Mouse (Mus musculus): ENCODE measurements around the gene Ubap1. TPM values are rescaled to one million over a fixed set of nuclear protein-coding genes. Genes with fewer than 3 reads are reported as not detected.
A peak's percentile ranks its signal among the peaks of the same experiment; 100 is the strongest.

Gene Ubap1
- polyA plus RNA-seq (2016; fragmentation: Nextera tagmentation; extraction: Ambion mirVana) = 78.1 and 88.0 TPM in 2 replicates

- H3K9me3 ChIP-seq (replicated peaks) = no peaks in the 10 kb centered on the region
- H3K4me2 ChIP-seq (replicated peaks) = peak within 1 kb of the TSS; percentile 61
- H3K4me3 ChIP-seq = peak within 1 kb of the TSS; percentile 76
- H3K27ac ChIP-seq = peak within 1 kb of the TSS; percentile 97
- WGBS = under 1% methylated on average over 30 of the region's 31 CpGs
- 0 out of 2 replicates have a peak, but pooled peaks cover 3% of the 10 kb centered on the region for H3K36me3 ChIP-seq
- ATAC-seq (ENCODE audit: low FRiP score) = peak; percentile 98
- no peaks in the 10 kb centered on the region for H3K27me3 ChIP-seq
- H3K4me1 ChIP-seq = peaks cover 10% of the 10 kb centered on the region
- H3K9ac ChIP-seq = peak within 1 kb of the TSS; percentile 85
These were observed at the start of gene Ubap1 for GRCm38 (mm10) chr4:41348584-41349198. TSS of gene Ubap1 (plus strand) at chr4:41348996.

GRCm38 (mm10) chr4:41303671-41304070, 45.1 kb upstream of the Ubap1 start:
- no peak for ATAC-seq (ENCODE audit: low FRiP score)
- WGBS = 92% methylated on average over 7 of the region's 7 CpGs

GRCm38 (mm10) chr4:41304302-41304701, 44.5 kb upstream of the Ubap1 start:
- 64% methylated on average over 3 of the region's 3 CpGs for WGBS
- Histone ChIP-seq H3K4me3 (no peak overlapping the region), H3K4me1 (no peaks in the 10 kb centered on the region), H3K9me3 (replicated peaks) (no peaks in the 10 kb centered on the region), H3K27ac (no peak overlapping the region), H3K27me3 (no peaks in the 10 kb centered on the region), H3K4me2 (replicated peaks) (no peak overlapping the region), H3K36me3 (peaks cover 58% of the 10 kb centered on the region), H3K9ac (0 out of 2 replicates have a peak overlapping the region, but pooled peaks have one; percentile 33)
- ATAC-seq (ENCODE audit: low FRiP score) = no peak

More at GRCm38 (mm10) chr4:41303671-41304070, 45.1 kb upstream of the Ubap1 start:
- no peaks in the 10 kb centered on the region for H3K4me1 ChIP-seq
- H3K4me3 ChIP-seq = no peak overlapping the region
- no peaks in the 10 kb centered on the region for H3K27me3 ChIP-seq
- H3K4me2 ChIP-seq (replicated peaks) = no peak overlapping the region
- H3K36me3 ChIP-seq = peaks cover 58% of the 10 kb centered on the region
- no peak overlapping the region for H3K9ac ChIP-seq
- H3K9me3 ChIP-seq (replicated peaks) = no peaks in the 10 kb centered on the region
- H3K27ac ChIP-seq = no peak overlapping the region

- Histone ChIP-seq H3K4me1 (0 out of 2 replicates have a peak, but pooled peaks cover under 1% of the 10 kb centered on the region), H3K4me2 (replicated peaks) (no peak overlapping the region), H3K36me3 (peaks cover 50% of the 10 kb centered on the region), H3K27me3 (no peaks in the 10 kb centered on the region), H3K27ac (no peak overlapping the region), H3K4me3 (no peak overlapping the region), H3K9ac (no peak overlapping the region), H3K9me3 (replicated peaks) (no peaks in the 10 kb centered on the region)
- no peak for ATAC-seq (ENCODE audit: low FRiP score)
- 82% methylated on average over 6 of the region's 6 CpGs for WGBS
These were observed 41.4 kb upstream of the Ubap1 start for GRCm38 (mm10) chr4:41307406-41307805.

- H3K4me3 ChIP-seq = no peak overlapping the region
- no peak overlapping the region for H3K9ac ChIP-seq
- no peak overlapping the region for H3K27ac ChIP-seq
- peaks cover 18% of the 10 kb centered on the region for H3K4me1 ChIP-seq
- no peaks in the 10 kb centered on the region for H3K27me3 ChIP-seq
- WGBS = 92% methylated on average over 9 of the region's 9 CpGs
- no peak for ATAC-seq (ENCODE audit: low FRiP score)
- peaks cover 45% of the 10 kb centered on the region for H3K36me3 ChIP-seq
- no peaks in the 10 kb centered on the region for H3K9me3 ChIP-seq (replicated peaks)
- no peak overlapping the region for H3K4me2 ChIP-seq (replicated peaks)
These were observed 37.9 kb upstream of the Ubap1 start for GRCm38 (mm10) chr4:41310567-41311563.

- Histone ChIP-seq H3K9ac (peak overlapping the region; percentile 93), H3K9me3 (replicated peaks) (no peaks in the 10 kb centered on the region), H3K4me1 (peaks cover 18% of the 10 kb centered on the region), H3K27ac (peak overlapping the region; percentile 95), H3K27me3 (no peaks in the 10 kb centered on the region), H3K4me3 (peak overlapping the region; percentile 99), H3K4me2 (replicated peaks) (peak overlapping the region; percentile 64), H3K36me3 (peaks cover 33% of the 10 kb centered on the region)
- ATAC-seq (ENCODE audit: low FRiP score) = no peak
- 18% methylated on average over 14 of the region's 14 CpGs for WGBS
These were observed 35.1 kb upstream of the Ubap1 start for GRCm38 (mm10) chr4:41313722-41314121.

GRCm38 (mm10) chr4:41314141-41315129, 34.4 kb upstream of the Ubap1 start, which contains the start of gene Dcaf12:
TSS of gene Dcaf12 (minus strand) at chr4:41314889.
- peak; percentile 99 for ATAC-seq (ENCODE audit: low FRiP score)
- H3K36me3 ChIP-seq = peaks cover 26% of the 10 kb centered on the region
- H3K4me2 ChIP-seq (replicated peaks) = peak within 1 kb of the TSS; percentile 64
- H3K9ac ChIP-seq = peak within 1 kb of the TSS; percentile 93
- H3K4me1 ChIP-seq = peaks cover 18% of the 10 kb centered on the region
- H3K9me3 ChIP-seq (replicated peaks) = no peaks in the 10 kb centered on the region
- peak within 1 kb of the TSS; percentile 99 for H3K4me3 ChIP-seq
- WGBS = under 1% methylated on average over 70 of the region's 70 CpGs
- H3K27ac ChIP-seq = peak within 1 kb of the TSS; percentile 95
- no peaks in the 10 kb centered on the region for H3K27me3 ChIP-seq

- ATAC-seq (ENCODE audit: low FRiP score) = peak; percentile 13
- Histone ChIP-seq H3K9me3 (replicated peaks) (no peaks in the 10 kb centered on the region), H3K4me3 (peak overlapping the region; percentile 99), H3K27me3 (no peaks in the 10 kb centered on the region), H3K4me2 (replicated peaks) (peak overlapping the region; percentile 64), H3K36me3 (peaks cover 18% of the 10 kb centered on the region), H3K9ac (peak overlapping the region; percentile 55), H3K27ac (peak overlapping the region; percentile 95), H3K4me1 (peaks cover 18% of the 10 kb centered on the region)
- WGBS = 59% methylated on average over 8 of the region's 8 CpGs
These were observed 33.6 kb upstream of the Ubap1 start for GRCm38 (mm10) chr4:41315173-41315572.

- H3K36me3 ChIP-seq = no peaks in the 10 kb centered on the region
- H3K9me3 ChIP-seq (replicated peaks) = no peaks in the 10 kb centered on the region
- no peaks in the 10 kb centered on the region for H3K27me3 ChIP-seq
- no peak overlapping the region for H3K27ac ChIP-seq
- H3K9ac ChIP-seq = no peak overlapping the region
- no peak overlapping the region for H3K4me2 ChIP-seq (replicated peaks)
- peaks cover 11% of the 10 kb centered on the region for H3K4me1 ChIP-seq
- H3K4me3 ChIP-seq = no peak overlapping the region
- ATAC-seq (ENCODE audit: low FRiP score) = no peak
- 88% methylated on average over 5 of the region's 5 CpGs for WGBS
These were observed 30.5 kb upstream of the Ubap1 start for GRCm38 (mm10) chr4:41318267-41318666.

GRCm38 (mm10) chr4:41320971-41321370, 27.8 kb upstream of the Ubap1 start:
- no peak overlapping the region for H3K4me2 ChIP-seq (replicated peaks)
- WGBS = 73% methylated on average over 4 of the region's 4 CpGs
- no peak overlapping the region for H3K27ac ChIP-seq
- H3K36me3 ChIP-seq = no peaks in the 10 kb centered on the region
- no peaks in the 10 kb centered on the region for H3K4me1 ChIP-seq
- H3K9ac ChIP-seq = no peak overlapping the region
- H3K9me3 ChIP-seq (replicated peaks) = no peaks in the 10 kb centered on the region
- no peak for ATAC-seq (ENCODE audit: low FRiP score)
- no peaks in the 10 kb centered on the region for H3K27me3 ChIP-seq
- no peak overlapping the region for H3K4me3 ChIP-seq

GRCm38 (mm10) chr4:41326876-41327275, 21.9 kb upstream of the Ubap1 start:
- ATAC-seq (ENCODE audit: low FRiP score) = no peak
- Histone ChIP-seq H3K27ac (no peak overlapping the region), H3K27me3 (no peaks in the 10 kb centered on the region), H3K9ac (no peak overlapping the region), H3K4me2 (replicated peaks) (no peak overlapping the region), H3K36me3 (no peaks in the 10 kb centered on the region), H3K4me1 (no peaks in the 10 kb centered on the region), H3K9me3 (replicated peaks) (no peaks in the 10 kb centered on the region), H3K4me3 (no peak overlapping the region)
- whole genome bisulfite sequencing = 91% methylated on average over 6 of the region's 6 CpGs
